Mouse (Mus musculus): ENCODE data around the gene Dip2b.

DNA sequence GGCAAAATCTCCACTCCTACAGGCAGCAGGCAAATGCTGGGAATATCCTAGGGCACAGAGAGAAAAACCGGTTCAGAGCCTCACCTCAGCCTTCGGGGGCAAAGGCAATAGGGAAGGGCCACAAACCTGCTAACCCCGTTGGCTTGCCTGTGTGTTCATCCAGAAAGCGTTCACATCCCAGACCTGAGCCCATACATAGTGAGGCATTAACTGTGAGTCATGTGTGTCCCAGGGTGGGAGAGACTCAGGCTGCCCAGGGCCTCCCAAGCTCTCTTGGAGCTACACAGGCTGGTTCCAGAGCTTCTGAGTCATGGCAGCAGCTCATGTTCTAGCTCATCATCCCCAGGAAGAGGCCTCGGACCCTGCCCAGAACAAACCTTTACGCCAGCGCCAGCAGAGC, 49.6 kb downstream of the Dip2b start:
- TF ChIP-seq EP300 (IDR thresholded peaks at IDR 0.05; ENCODE audit: low read depth) (no peak), CTCF (IDR thresholded peaks at IDR 0.05; ENCODE audit: low read depth) (no peak)
